Mouse (Mus musculus) hindbrain, embryonic 10.5 days (tissue): ENCODE measurements around the gene Cel. TPM values are rescaled to one million over a fixed set of nuclear protein-coding genes. Genes with fewer than 3 reads are reported as not detected.
A peak's percentile ranks its signal among the peaks of the same experiment; 100 is the strongest.
"Not testable (repeated sequence)": the region's sequence is repeated elsewhere in the genome, so short reads cannot be mapped to it uniquely, and the experiment has no call there.

Source experiments
- DNase-seq: peaks from one replicate; pipeline ENCODE4 v3.0.0-alpha.2; 2017; ENCODE audit warnings: low spot score
- H3K27ac ChIP-seq: fragments of 300-500 bp; sonication (generic); 2 replicates; pipeline ENCODE4 v1.5.1; 2016; ENCODE audit warnings: mild to moderate bottlenecking, moderate library complexity
- H3K27me3 ChIP-seq: fragments of 300-500 bp; sonication (generic); 2 replicates; pipeline ENCODE4 v1.6.1; 2016; ENCODE audit warnings: mild to moderate bottlenecking; ENCODE audit not compliant: poor library complexity, insufficient read depth, severe bottlenecking
- H3K36me3 ChIP-seq: fragments of 300-500 bp; sonication (generic); 2 replicates; pipeline ENCODE4 v1.6.1; 2016; ENCODE audit warnings: mild to moderate bottlenecking, moderate library complexity
- H3K4me1 ChIP-seq: fragments of 300-500 bp; sonication (generic); replicated peaks from 2 replicates; pipeline ENCODE4 v1.6.1; 2016; ENCODE audit warnings: mild to moderate bottlenecking
- H3K4me3 ChIP-seq: fragments of 300-500 bp; sonication (generic); 2 replicates; pipeline ENCODE4 v1.5.1; 2016; ENCODE audit warnings: mild to moderate bottlenecking, moderate library complexity
- H3K9me3 ChIP-seq: fragments of 300-500 bp; sonication (generic); 2 replicates; pipeline ENCODE4 v1.6.1; 2016; ENCODE audit warnings: mild to moderate bottlenecking, moderate library complexity
- WGBS: fragments of 180-500 bp; shearing (Covaris S2); methylation state at CpG from one replicate; pipeline ENCODE4 v1.1.7; 2016; 5-methylcytosine and 5-hydroxymethylcytosine counted together
- polyA plus RNA-seq: library from polyadenylated mRNA; unstranded; fragments of >200 nt; fragmentation: Nextera tagmentation; extraction: Ambion mirVana; gene quantifications from 2 replicates; pipeline ENCODE4 v1.2.1, GENCODE M21; 2016

Gene Cel
- polyA plus RNA-seq, 1 experiment from 2014 or later = not detected

GRCm38 (mm10) chr2:28520581-28520980 lies 42.6 kb downstream of the Cel start:
- Histone ChIP-seq H3K4me1 (peaks cover 79% of the 10 kb centered on the region), H3K27ac (0 out of 2 replicates have a peak overlapping the region, but pooled peaks have one; percentile 18), H3K27me3 (no peaks in the 10 kb centered on the region), H3K36me3 (peaks cover 24% of the 10 kb centered on the region), H3K9me3 (no peaks in the 10 kb centered on the region), H3K4me3 (no peak overlapping the region)
- 77% methylated on average over 5 of the region's 5 CpGs for WGBS
- no peak for DNase-seq

- Histone ChIP-seq H3K4me3 (no peak overlapping the region), H3K4me1 (peaks cover 79% of the 10 kb centered on the region), H3K9me3 (no peaks in the 10 kb centered on the region), H3K27me3 (no peaks in the 10 kb centered on the region), H3K27ac (no peak overlapping the region), H3K36me3 (peaks cover 29% of the 10 kb centered on the region)
- DNase-seq = no peak
- WGBS = 53% methylated on average over 2 of the region's 2 CpGs
These were observed 45.0 kb downstream of the Cel start for GRCm38 (mm10) chr2:28518231-28518630.

GRCm38 (mm10) chr2:28517206-28517909 lies 45.8 kb downstream of the Cel start:
- no peaks in the 10 kb centered on the region for H3K27me3 ChIP-seq
- peaks cover 29% of the 10 kb centered on the region for H3K36me3 ChIP-seq
- H3K27ac ChIP-seq = 0 out of 2 replicates have a peak overlapping the region, but pooled peaks have one; percentile 4
- H3K4me3 ChIP-seq = no peak overlapping the region
- peaks cover 84% of the 10 kb centered on the region for H3K4me1 ChIP-seq
- WGBS = 36% methylated on average over 5 of the region's 5 CpGs
- DNase-seq = peak; percentile 74
- H3K9me3 ChIP-seq = no peaks in the 10 kb centered on the region

- H3K4me3 ChIP-seq = peak overlapping the region; percentile 89
- H3K4me1 ChIP-seq = peaks cover 61% of the 10 kb centered on the region
- H3K27me3 ChIP-seq = peaks cover 3% of the 10 kb centered on the region; the same call in 1 of the 2 replicates
- no peaks in the 10 kb centered on the region for H3K9me3 ChIP-seq
- 20% methylated on average over 5 of the region's 5 CpGs for WGBS
- H3K36me3 ChIP-seq = peaks cover 24% of the 10 kb centered on the region
- peak overlapping the region; percentile 92 for H3K27ac ChIP-seq
- DNase-seq = peak; percentile 89
These were observed 48.7 kb downstream of the Cel start for GRCm38 (mm10) chr2:28514489-28514888.

GRCm38 (mm10) chr2:28513431-28514370 lies 49.5 kb downstream of the Cel start:
- Histone ChIP-seq H3K27me3 (peaks cover 3% of the 10 kb centered on the region; the same call in 1 of the 2 replicates), H3K9me3 (no peaks in the 10 kb centered on the region), H3K4me1 (peaks cover 58% of the 10 kb centered on the region), H3K4me3 (peak overlapping the region; percentile 89), H3K27ac (peak overlapping the region; percentile 92), H3K36me3 (peaks cover 24% of the 10 kb centered on the region)
- WGBS = 5% methylated on average over 47 of the region's 47 CpGs
- DNase-seq = peak; percentile 50

- Histone ChIP-seq H3K36me3 (peaks cover 24% of the 10 kb centered on the region), H3K27me3 (peaks cover 3% of the 10 kb centered on the region; the same call in 1 of the 2 replicates), H3K4me3 (peak within 1 kb of the TSS; percentile 89), H3K27ac (peak within 1 kb of the TSS; percentile 92), H3K4me1 (peaks cover 50% of the 10 kb centered on the region), H3K9me3 (no peaks in the 10 kb centered on the region)
- peak; percentile 78 for DNase-seq
- under 1% methylated on average over 71 of the region's 71 CpGs for WGBS
These were observed 50.3 kb downstream of the Cel start, which contains the start of gene Ralgds for GRCm38 (mm10) chr2:28512798-28513401. Ralgds (plus strand) TSS chr2:28513125.

GRCm38 (mm10) chr2:28511600-28511999 lies 51.6 kb downstream of the Cel start:
- Histone ChIP-seq H3K36me3 (peaks cover 15% of the 10 kb centered on the region), H3K4me1 (peaks cover 37% of the 10 kb centered on the region)
- H3K4me3 ChIP-seq, H3K9me3 ChIP-seq, H3K27me3 ChIP-seq, H3K27ac ChIP-seq, DNase-seq: not testable (repeated sequence)
- 54% methylated on average over 5 of the region's 5 CpGs for WGBS

- WGBS = 89% methylated on average over 6 of the region's 6 CpGs
- H3K27ac ChIP-seq = no peak overlapping the region
- no peaks in the 10 kb centered on the region for H3K9me3 ChIP-seq
- no peak for DNase-seq
- H3K4me1 ChIP-seq = no peaks in the 10 kb centered on the region
- H3K27me3 ChIP-seq = peaks cover 3% of the 10 kb centered on the region; the same call in 1 of the 2 replicates
- no peak overlapping the region for H3K4me3 ChIP-seq
- H3K36me3 ChIP-seq = no peaks in the 10 kb centered on the region
These were observed 56.9 kb downstream of the Cel start for GRCm38 (mm10) chr2:28506291-28506690.

GRCm38 (mm10) chr2:28505795-28506194 lies 57.4 kb downstream of the Cel start, which contains the start of gene Gm10134:
Gm10134 (plus strand) TSS chr2:28506095.
- 74% methylated on average over 3 of the region's 3 CpGs for WGBS
- no peak for DNase-seq
- no peaks in the 10 kb centered on the region for H3K4me1 ChIP-seq

More at GRCm38 (mm10) chr2:28505795-28506194, 57.4 kb downstream of the Cel start, which contains the start of gene Gm10134:
- H3K36me3 ChIP-seq = no peaks in the 10 kb centered on the region
- H3K4me3 ChIP-seq = no peak within 1 kb of the TSS
- no peak within 1 kb of the TSS for H3K27ac ChIP-seq
- H3K27me3 ChIP-seq = peaks cover 3% of the 10 kb centered on the region; the same call in 1 of the 2 replicates
- no peaks in the 10 kb centered on the region for H3K9me3 ChIP-seq

Other genes starting within 250 kb of the Cel start
- gene Ppp1r26, start 116.6 kb downstream of the Cel start, polyA plus RNA-seq = 4.3 and 5.2 TPM in 2 replicates
- 2.3 and 3.6 TPM in 2 replicates for gene 1700007K13Rik, start 97.1 kb downstream of the Cel start, polyA plus RNA-seq
- gene Mrps2, start 95.3 kb downstream of the Cel start, polyA plus RNA-seq = 61.7 and 63.1 TPM in 2 replicates
- 0.14 TPM in 1 of 2 replicates, not detected in the other for gene Gbgt1, start 66.5 kb downstream of the Cel start, polyA plus RNA-seq
- 0.70 TPM in 1 of 2 replicates, not detected in the other for gene Gm10134, start 57.3 kb downstream of the Cel start, polyA plus RNA-seq
- 48.5 and 67.5 TPM in 2 replicates for gene Ralgds, start 50.3 kb downstream of the Cel start, polyA plus RNA-seq
- gene Gtf3c5, start 20.3 kb upstream of the Cel start, polyA plus RNA-seq = 59.8 and 61.0 TPM in 2 replicates
- gene Gfi1b, start 58.6 kb upstream of the Cel start, polyA plus RNA-seq = 3.4 and 4.7 TPM in 2 replicates
- 21.8 and 23.8 TPM in 2 replicates for gene Tsc1, start 77.8 kb upstream of the Cel start, polyA plus RNA-seq
- 4.4 TPM in 2 replicates for gene Spaca9, start 136.3 kb upstream of the Cel start, polyA plus RNA-seq
- 0.73 and 1.7 TPM in 2 replicates for gene Ak8, start 136.8 kb upstream of the Cel start, polyA plus RNA-seq